Mouse (Mus musculus) myocyte (in vitro differentiated cells): ENCODE results near the gene Csnk2b.

Experiments
- CEBPB ChIP-seq: IDR thresholded peaks from 2 replicates; pipeline ENCODE4 v1.6.1; 2011; ENCODE audit warnings: mild to moderate bottlenecking, moderate library complexity; ENCODE audit not compliant: poor library complexity, insufficient read depth, severe bottlenecking
- E2F4 ChIP-seq: IDR thresholded peaks from one replicate; pipeline ENCODE4 v1.6.1; 2011; ENCODE audit warnings: mild to moderate bottlenecking, control low read depth, moderate library complexity; ENCODE audit not compliant: insufficient read depth
- MAX ChIP-seq: IDR thresholded peaks from one replicate; pipeline ENCODE4 v1.6.1; 2011; ENCODE audit warnings: low read depth, mild to moderate bottlenecking, control low read depth
- MYOG ChIP-seq, 3 experiments: IDR thresholded peaks; one replicate each; pipeline ENCODE4 v1.6.1; 2011; ENCODE audit warnings: control low read depth in 2 of 3, low read depth in 2 of 3, mild to moderate bottlenecking in 2 of 3; ENCODE audit not compliant: insufficient read length in 2 of 3, control insufficient read depth in 1 of 3, insufficient read depth in 1 of 3
- POLR2A ChIP-seq: IDR thresholded peaks from one replicate; pipeline ENCODE4 v1.6.1; 2011; ENCODE audit warnings: low read depth, mild to moderate bottlenecking, control low read depth, moderate library complexity; ENCODE audit not compliant: insufficient read length
- POLR2AphosphoS2 ChIP-seq: IDR thresholded peaks from one replicate; pipeline ENCODE4 v1.6.1; 2011; ENCODE audit warnings: low read depth, control low read depth; ENCODE audit not compliant: insufficient read length
- REST ChIP-seq: IDR thresholded peaks from one replicate; pipeline ENCODE4 v1.6.1; 2011; ENCODE audit warnings: mild to moderate bottlenecking, control low read depth, moderate library complexity; ENCODE audit not compliant: insufficient read depth, insufficient read length
- SRF ChIP-seq: IDR thresholded peaks from one replicate; pipeline ENCODE4 v1.6.1; 2011; ENCODE audit warnings: low read depth; ENCODE audit not compliant: control insufficient read depth, insufficient read length
- TCF12 ChIP-seq: IDR thresholded peaks from one replicate; pipeline ENCODE4 v1.6.1; 2011; ENCODE audit warnings: mild to moderate bottlenecking, control low read depth; ENCODE audit not compliant: poor library complexity, insufficient read depth, severe bottlenecking
- USF1 ChIP-seq: IDR thresholded peaks from one replicate; pipeline ENCODE4 v1.6.1; 2011; ENCODE audit warnings: low read depth, mild to moderate bottlenecking, control low read depth, moderate library complexity

DNA sequence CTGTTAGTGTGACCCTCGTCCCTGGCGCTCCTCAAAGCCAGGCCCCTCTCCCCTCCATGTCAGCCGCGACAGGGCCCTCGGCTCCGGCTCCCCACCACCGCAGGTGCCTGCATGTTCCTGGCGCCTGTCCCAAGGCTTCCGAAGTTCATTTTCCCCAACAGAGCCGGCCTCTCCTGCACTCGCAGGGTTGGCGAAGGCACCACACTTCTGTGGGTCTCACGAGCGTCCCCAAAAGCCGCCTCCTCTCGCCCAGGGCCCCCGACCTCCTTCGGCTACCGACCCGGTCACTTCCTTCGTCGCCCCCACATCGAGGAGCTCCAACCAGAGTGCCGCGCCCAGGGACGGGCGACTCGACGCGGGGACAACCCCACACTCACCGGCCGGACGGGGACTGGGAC is 1.1 kb downstream of the Csnk2b start:
- TF ChIP-seq USF1 (no peak), TCF12 (no peak), POLR2AphosphoS2 (no peak), SRF (no peak), POLR2A (no peak), REST (no peak), CEBPB (no peak), MYOG (IDR thresholded peaks at IDR 0.05; ENCODE audit: control insufficient read depth in 1 of 3, insufficient read depth in 1 of 3, insufficient read length in 2 of 3, low read depth in 2 of 3) (no peak), MAX (no peak), E2F4 (no peak)
